Mouse (Mus musculus) bone marrow macrophage, adult 2 months (primary cell): ENCODE results near the gene Ttc7.

Source experiments
- CTCF ChIP-seq: IDR thresholded peaks from 2 replicates; pipeline ENCODE4 v1.5.1; 2012; ENCODE audit warnings: low read depth, mild to moderate bottlenecking, low read length, moderate library complexity
- POLR2A ChIP-seq: IDR thresholded peaks from 2 replicates; pipeline ENCODE4 v1.6.1; 2012; ENCODE audit warnings: mild to moderate bottlenecking, low read depth, low read length, borderline replicate concordance

DNA sequence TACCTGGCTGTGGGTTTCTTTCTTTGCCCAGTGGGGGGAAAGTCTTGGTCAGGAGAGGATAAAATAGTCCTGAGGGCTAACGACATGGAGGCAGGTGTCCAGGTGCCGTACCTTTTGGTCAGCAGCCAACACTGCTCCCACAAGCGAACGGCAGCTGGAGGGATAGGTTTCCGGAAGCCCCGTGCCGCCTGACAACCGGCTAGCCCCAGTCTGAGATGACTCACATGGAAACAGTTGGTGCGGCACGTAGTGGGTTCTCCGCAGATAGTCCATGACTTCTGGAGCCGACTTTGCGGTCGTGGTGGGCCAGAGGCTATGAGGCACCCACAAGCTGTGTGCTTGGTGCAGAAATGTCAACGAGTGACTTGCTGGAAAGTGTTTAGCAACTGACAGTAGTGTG is 81.4 kb downstream of the Ttc7 start:
- TF ChIP-seq POLR2A (no peak), CTCF (no peak)
